Mouse (Mus musculus) olfactory bulb, adult 2 months (tissue): ENCODE measurements around the gene 9230102O04Rik.

Source experiments
- CTCF ChIP-seq: fragments of 200-500 bp; IDR thresholded peaks from 2 replicates; pipeline ENCODE4 v1.5.1; 2012; ENCODE audit warnings: low read depth, mild to moderate bottlenecking, low read length, moderate library complexity; ENCODE audit not compliant: insufficient read depth
- POLR2A ChIP-seq: fragments of 200-500 bp; IDR thresholded peaks from 2 replicates; pipeline ENCODE4 v1.6.1; 2012; ENCODE audit warnings: mild to moderate bottlenecking, low read depth, low read length, moderate library complexity; ENCODE audit not compliant: insufficient read depth

DNA sequence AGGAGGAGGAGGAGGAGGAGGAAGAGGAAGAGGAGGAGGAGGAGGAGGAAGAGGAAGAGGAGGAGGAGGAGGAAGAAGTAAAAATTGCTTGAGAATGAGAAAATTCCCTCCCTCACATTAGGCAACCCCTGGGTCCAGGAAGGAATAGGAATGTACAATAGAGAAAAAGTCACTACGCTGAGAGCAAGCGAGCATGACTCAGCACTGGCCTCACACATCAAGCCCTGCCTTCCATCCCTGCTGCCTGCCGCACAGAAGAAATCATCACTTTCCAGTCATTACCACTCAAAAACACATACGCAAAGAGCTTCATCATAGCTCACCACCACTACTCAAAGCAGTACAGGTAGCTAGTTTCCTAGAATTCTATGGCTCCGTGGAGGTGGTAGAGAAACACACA lies 28.6 kb downstream of the 9230102O04Rik start:
- TF ChIP-seq CTCF (no peak), POLR2A (no peak)
